Mouse (Mus musculus) mesoderm, embryonic 11.5 days (tissue): ENCODE results near the gene Pacs2.

Experiments
- DNase-seq: peaks from one replicate; pipeline ENCODE4 v3.0.0-alpha.2; 2012; ENCODE audit warnings: low read depth, low spot score

Pacs2 gene

DNA sequence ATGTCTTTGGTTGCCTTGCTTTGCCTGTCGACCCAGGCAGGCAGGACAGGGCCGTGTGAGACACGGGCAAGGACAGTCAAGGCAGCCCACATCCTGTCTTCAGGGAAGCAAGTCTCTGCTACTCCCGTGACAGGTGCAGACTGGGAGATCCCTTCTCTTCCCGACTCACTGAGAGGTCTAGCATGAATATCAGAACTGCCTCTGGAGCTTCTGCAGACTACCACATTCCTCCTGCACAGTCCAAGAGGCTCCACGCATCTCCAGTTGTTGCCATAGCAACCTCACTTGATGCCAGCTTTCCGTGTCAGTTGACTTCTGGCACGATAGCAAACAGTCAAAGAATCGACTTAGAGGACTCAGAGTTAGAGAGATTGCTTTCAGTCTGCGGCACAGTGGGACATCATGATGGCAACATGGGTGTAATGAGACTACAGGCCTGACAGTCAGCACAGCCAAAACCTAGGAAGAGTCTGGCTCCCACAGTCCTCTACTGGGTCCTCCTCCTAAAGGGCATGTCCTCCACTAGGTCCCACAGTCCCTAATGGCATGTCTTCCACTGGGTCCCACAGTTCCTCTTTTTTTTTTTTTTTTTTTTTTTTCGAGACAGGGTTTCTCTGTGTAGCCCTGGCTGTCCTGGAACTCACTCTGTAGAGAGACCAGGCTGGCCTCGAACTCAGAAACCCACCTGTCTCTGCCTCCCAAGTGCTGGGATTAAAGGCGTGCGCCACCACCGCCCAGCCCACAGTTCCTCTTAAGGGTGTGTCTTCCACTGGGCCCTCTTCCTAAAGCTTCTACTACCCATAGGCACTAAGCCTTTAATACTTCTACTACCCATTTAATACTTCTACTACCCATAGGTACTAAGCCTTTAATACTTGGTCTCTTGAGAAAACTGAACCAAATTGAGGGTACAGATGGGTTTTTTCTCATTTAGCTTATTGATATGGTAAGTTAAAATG is 27.5 kb downstream of the Pacs2 start:
- peak; percentile 23 for DNase-seq

DNA sequence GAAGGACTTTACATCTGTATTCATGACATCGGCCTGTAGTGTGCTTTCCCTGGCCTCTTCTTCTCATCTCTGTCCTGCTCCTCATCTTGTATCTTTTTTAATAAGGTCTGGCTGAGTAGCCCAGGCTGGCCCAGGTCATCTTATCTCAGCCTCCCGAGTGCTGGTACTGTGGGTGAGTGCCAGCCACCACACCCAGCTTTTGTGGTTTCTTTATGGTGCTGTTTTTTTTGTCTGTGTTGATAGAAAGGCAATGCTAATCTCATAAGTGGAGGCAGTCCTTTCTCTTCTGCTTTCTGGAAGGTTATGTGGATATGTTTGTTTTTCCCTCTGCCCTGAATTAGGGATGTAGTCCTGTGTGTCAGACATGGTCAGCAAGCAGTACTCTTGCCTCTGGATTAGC is 28.2 kb downstream of the Pacs2 start:
- DNase-seq, result no peak

GRCm38 (mm10) chr12:113044916-113045677 is 30.8 kb downstream of the Pacs2 start:
- no peak for DNase-seq

GRCm38 (mm10) chr12:113046861-113047260 is 32.6 kb downstream of the Pacs2 start:
- no peak for DNase-seq

DNA sequence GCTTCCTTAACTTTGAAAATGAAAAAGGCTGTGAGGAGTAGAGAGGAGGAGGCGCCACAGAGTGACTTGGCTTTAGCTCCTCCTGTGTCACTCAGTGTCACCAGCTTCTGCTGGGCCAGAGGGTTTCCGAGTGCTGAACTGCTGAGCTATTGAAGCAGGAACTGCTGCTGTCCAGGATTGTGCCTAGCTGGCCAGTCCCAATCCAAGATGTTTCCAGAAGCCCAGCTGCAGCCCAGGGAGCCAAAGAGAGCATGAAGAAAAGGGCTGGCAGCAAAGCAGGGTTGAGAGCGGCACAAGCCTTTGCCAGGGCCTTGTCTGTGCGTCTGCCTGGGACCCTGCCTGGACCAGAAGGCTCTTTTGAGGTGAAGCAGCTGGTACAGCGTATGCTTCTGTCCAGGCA is 33.8 kb downstream of the Pacs2 start:
- DNase-seq, result no peak

DNA sequence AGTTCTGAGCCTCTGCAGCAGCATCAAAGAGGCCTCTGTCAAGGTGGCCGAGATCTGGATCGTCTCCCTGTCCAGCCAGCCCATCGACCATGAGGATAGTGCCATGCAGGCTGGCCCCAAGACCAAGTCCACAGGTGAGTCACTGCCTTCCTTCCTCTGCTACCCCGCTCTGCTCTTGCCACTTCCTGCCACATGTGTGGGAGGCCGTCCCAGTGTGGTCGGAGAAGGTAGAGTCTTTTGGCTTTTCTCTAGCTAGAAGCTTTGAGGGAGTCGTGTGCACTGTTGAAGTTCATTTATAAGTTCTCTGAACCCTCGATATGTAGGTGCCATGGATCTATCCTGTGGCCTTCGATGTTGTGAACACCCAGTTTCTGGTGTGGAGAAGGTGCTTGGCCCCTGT is 35.5 kb downstream of the Pacs2 start:
- no peak for DNase-seq

- DNase-seq, result no peak
Measured at GRCm38 (mm10) chr12:113050671-113051070, 36.4 kb downstream of the Pacs2 start.

DNA sequence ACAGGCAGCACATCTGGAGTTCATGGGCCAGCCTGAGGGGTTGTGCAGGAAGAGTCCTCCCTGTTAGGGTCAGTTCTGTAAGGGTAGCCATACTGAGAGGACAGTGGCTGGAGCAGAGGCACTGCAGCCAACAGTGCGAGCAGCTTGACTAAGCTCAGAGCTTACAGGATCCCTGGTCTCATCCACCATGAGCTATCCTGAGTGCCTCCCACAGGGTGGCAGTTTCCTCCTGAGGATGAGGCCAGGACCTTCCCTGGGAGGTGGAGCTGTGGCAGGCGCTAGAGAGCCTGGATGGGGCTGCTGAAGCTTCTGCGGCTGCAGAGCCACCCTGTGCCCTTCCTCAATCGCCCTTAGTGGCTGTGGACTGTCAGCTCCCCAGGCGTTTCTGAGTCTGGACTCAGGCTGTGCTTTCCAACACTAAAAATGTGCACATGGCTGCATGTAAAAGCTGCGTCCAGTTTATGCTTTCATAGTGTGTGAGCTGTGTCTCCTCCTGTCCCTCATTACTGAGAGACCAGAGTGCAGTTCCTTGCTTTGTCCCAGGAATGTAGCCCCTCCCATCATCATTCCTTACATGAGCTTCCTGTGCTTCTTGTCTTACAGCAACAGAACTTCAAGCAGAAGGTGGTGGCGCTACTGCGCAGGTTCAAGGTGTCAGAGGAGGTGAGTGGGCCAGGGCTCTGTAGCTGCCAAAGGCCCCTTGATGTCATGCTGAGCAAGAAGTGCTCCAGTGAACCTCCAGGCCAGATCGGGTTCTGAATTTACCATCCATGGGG is 37.5 kb downstream of the Pacs2 start:
- DNase-seq, result no peak

DNA sequence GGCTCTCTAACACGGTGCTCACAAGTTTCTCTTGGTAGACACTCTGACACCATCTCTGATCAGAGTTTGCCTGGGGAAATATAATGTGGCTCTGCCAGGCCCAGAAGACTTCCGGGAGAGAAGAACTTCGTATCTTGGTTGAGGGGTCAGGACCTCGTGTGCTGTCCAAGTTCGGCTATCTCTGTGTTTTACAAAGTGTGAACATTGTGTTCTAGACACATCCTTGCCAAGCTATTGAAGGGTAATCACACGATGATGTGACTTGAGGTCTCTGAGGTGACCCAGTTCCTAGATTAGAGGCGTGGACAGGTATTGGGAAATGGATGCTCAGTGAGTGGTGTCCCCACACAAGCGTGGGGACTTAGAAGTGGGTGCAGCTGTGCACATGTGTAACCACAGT is 41.8 kb downstream of the Pacs2 start:
- no peak for DNase-seq

- DNase-seq, result no peak
Measured at GRCm38 (mm10) chr12:113060178-113060577, 45.9 kb downstream of the Pacs2 start.

GRCm38 (mm10) chr12:113061606-113062005 is 47.3 kb downstream of the Pacs2 start:
- DNase-seq, result no peak

DNA sequence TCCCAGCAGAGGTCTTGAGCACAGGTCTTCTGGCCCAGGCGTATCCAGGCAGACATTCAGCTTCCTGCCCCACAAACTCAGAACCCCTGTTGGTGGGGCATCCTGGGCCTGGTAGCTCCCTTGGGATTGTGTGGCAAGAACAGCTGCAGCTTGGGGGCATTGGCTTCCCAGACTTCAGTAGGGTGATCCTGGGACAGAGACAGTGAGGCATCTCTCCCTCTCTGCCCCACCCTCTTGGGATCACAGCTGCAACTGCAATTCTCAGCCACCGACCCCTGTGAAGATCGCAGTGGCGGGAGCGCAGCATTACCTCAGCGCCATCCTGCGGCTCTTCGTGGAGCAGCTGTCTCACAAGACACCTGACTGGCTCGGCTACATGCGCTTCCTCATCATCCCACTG is 47.9 kb downstream of the Pacs2 start:
- no peak for DNase-seq

DNA sequence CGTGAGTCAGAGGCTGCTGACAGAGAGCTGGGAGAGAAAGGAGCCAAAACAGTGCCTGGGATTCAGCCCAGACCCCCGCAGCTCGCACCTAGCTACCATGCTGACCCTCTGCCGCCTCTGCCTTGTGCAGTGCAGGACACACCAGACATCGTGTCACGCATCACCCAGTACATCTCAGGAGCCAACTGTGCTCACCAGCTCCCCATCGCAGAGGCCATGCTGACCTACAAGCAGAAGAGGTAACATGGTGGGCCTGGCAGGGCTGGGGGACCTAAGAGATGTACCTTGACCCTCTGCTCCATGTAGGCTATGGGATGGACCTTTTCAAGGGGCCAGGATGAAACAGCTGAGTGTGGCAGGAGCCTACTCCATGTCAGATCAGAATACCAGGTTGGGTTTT is 49.4 kb downstream of the Pacs2 start:
- no peak for DNase-seq

GRCm38 (mm10) chr12:113068002-113068401 is 53.7 kb downstream of the Pacs2 start:
- DNase-seq, result no peak

GRCm38 (mm10) chr12:113069389-113069788 is 55.1 kb downstream of the Pacs2 start:
- no peak for DNase-seq

- no peak for DNase-seq
Measured at GRCm38 (mm10) chr12:113071321-113071720, 57.0 kb downstream of the Pacs2 start.

DNA sequence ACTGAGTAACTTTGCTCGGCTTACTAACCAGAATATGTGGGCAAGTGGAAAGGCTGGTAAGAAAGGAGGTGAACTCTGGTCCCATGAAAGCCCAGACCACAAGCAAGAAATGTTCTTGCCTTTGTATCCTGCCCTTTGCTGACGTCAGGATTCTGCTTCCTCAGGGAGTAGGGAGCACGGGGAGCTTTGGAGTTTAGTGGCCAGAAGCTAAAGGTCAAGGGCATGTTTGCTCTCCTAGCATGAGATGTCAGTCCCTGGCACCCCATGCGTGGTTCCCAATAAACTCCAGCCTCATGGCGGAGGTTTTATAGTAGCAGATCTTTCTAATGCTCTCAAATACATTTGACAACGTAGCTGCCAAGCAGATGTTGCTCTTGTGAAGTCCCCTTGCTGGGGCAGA is 57.5 kb downstream of the Pacs2 start:
- DNase-seq, result no peak

GRCm38 (mm10) chr12:113073420-113074328 is 59.4 kb downstream of the Pacs2 start:
- DNase-seq, result peak; percentile 10

DNA sequence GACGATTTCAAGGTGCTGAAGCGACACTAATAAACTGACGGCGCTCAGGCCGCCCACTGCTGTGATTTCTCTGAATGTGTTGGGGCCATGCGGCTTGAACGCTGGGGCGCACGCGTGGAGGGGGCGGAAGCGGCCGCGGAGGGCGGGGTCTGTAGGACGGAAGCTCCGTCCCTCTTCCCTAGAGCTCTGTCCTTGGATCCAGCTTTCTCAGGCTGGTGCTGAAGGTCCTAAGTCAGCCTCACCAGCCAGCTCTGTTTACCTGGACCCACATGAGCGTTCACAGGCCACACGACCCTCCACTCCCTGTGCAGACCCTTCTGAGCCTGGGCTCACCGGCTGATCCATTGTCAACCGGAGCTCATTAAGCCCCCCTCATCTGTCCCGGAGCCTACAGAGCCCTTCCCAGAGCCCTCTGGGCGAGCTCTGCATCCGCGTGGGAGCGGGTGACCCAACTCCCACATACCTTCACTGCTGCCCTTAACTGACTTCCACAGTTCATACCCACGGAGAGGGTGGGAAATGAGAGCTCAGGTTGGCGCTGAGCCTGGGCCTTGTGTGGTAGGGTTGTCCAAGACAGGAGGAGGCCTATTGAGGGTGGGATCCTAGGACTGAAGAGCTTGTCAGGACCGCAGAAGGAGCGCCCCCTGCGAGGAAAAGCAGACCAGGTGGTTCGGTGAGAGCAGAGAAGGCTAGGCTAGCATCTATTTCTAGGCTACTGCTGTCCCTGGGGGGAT is 60.2 kb downstream of the Pacs2 start, which contains the start of gene Tex22:
Gene Tex22 (plus strand): TSS at position 174 of the 734 bp plus-strand sequence.
- peak; percentile 82 for DNase-seq

- peak; percentile 91 for DNase-seq
Measured at GRCm38 (mm10) chr12:113075063-113075454, 60.8 kb downstream of the Pacs2 start.
